Mouse (Mus musculus) CD4-positive helper T cell, adult 2 months (primary cell): Measurements from ENCODE around the gene R3hdm2.

ENCODE experiments used
- DNase-seq: peaks from one replicate; pipeline ENCODE4 v3.0.0-alpha.2; 2012; ENCODE audit warnings: low read depth, missing footprints, low spot score

The R3hdm2 gene

GRCm38 (mm10) chr10:127542084-127542483, 162.0 kb downstream of the R3hdm2 start:
- DNase-seq = no peak

GRCm38 (mm10) chr10:127542720-127543119, 162.6 kb downstream of the R3hdm2 start:
- no peak for DNase-seq

DNA sequence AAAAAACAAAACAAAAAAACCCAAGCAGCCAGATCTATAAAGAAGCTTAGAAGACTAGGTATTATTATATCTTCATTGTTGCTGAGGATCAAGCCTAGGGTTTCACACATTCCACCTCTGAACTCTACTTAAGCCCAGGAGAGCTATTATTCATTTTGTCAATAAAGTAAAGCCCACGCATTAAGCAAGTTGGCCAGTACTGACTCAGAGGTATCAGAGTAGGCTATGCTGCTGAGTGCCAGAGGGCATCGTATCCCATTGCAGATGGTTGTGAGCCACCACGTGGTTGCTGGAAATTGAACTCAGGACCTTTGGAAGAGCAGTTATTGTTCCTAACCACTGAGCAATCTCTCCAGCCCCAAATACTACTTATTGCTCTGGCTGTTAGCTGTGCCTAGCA, 163.8 kb downstream of the R3hdm2 start:
- no peak for DNase-seq

- no peak for DNase-seq
Observed at GRCm38 (mm10) chr10:127544375-127544774, 164.2 kb downstream of the R3hdm2 start.

- DNase-seq = no peak
Observed at GRCm38 (mm10) chr10:127546505-127546904, 166.4 kb downstream of the R3hdm2 start.

GRCm38 (mm10) chr10:127548236-127548635, 168.1 kb downstream of the R3hdm2 start:
- DNase-seq = no peak
